Mouse (Mus musculus): Measurements from ENCODE around the gene Ilkap. TPM values are rescaled to one million over a fixed set of nuclear protein-coding genes. Genes with fewer than 3 reads are reported as not detected.

The Ilkap gene
- total and polyA plus RNA-seq, 2 experiments, result 32.0 to 50.3 TPM

GRCm38 (mm10) chr1:91419862-91420600, 21.4 kb upstream of the Ilkap start:
- Histone ChIP-seq H3K79me2 (ENCODE audit: control insufficient read depth, insufficient read depth, low read length) (no peaks in the 10 kb centered on the region), H3K4me1 (ENCODE audit: control insufficient read depth, insufficient read depth, low read length) (peaks cover 23% of the 10 kb centered on the region), H3K27me3 (ENCODE audit: control insufficient read depth, insufficient read depth, low read length) (no peaks in the 10 kb centered on the region), H3K4me3 (ENCODE audit: insufficient read depth, low read depth, low read length) (no peak overlapping the region), H3K9ac (ENCODE audit: low read depth, low read length) (peak overlapping the region; percentile 62), H3K36me3 (ENCODE audit: control insufficient read depth, insufficient read depth, low read length) (peaks cover 18% of the 10 kb centered on the region), H3K27ac (replicated peaks; ENCODE audit: insufficient read depth, low read depth, low read length) (peak overlapping the region; percentile 92)
- DNase-seq (ENCODE audit: extremely low read depth, low read depth, low spot score), result no peak
- 32% methylated on average over 10 of the region's 10 CpGs for WGBS
- TF ChIP-seq CTCF (IDR thresholded peaks at IDR 0.05; ENCODE audit: low read depth, low read length) (no peak), POLR2A (IDR thresholded peaks at IDR 0.05; ENCODE audit: extremely low read depth, insufficient read depth, low read length) (no peak)

- DNase-seq (ENCODE audit: extremely low read depth, low read depth, low spot score), result no peak
- Histone ChIP-seq H3K79me2 (ENCODE audit: control insufficient read depth, insufficient read depth, low read length) (no peaks in the 10 kb centered on the region), H3K27me3 (ENCODE audit: control insufficient read depth, insufficient read depth, low read length) (no peaks in the 10 kb centered on the region), H3K27ac (replicated peaks; ENCODE audit: insufficient read depth, low read depth, low read length) (no peak overlapping the region), H3K4me1 (ENCODE audit: control insufficient read depth, insufficient read depth, low read length) (peaks cover 30% of the 10 kb centered on the region), H3K9ac (ENCODE audit: low read depth, low read length) (no peak overlapping the region), H3K4me3 (ENCODE audit: insufficient read depth, low read depth, low read length) (no peak overlapping the region), H3K36me3 (ENCODE audit: control insufficient read depth, insufficient read depth, low read length) (peaks cover 11% of the 10 kb centered on the region)
- 83% methylated on average over 1 of the region's 1 CpGs for WGBS
- TF ChIP-seq CTCF (IDR thresholded peaks at IDR 0.05; ENCODE audit: low read depth, low read length), result no peak
- no peak for TF ChIP-seq POLR2A (IDR thresholded peaks at IDR 0.05; ENCODE audit: extremely low read depth, insufficient read depth, low read length)
Measured at GRCm38 (mm10) chr1:91417991-91418390, 19.4 kb upstream of the Ilkap start.

- DNase-seq (ENCODE audit: extremely low read depth, low read depth, low spot score), result no peak
- 98% methylated on average over 5 of the region's 5 CpGs for WGBS
- no peak for TF ChIP-seq CTCF (IDR thresholded peaks at IDR 0.05; ENCODE audit: low read depth, low read length)
- no peak for TF ChIP-seq POLR2A (IDR thresholded peaks at IDR 0.05; ENCODE audit: extremely low read depth, insufficient read depth, low read length)
Measured at GRCm38 (mm10) chr1:91415311-91415710, 16.7 kb upstream of the Ilkap start.

GRCm38 (mm10) chr1:91414903-91415302, 16.3 kb upstream of the Ilkap start:
- no peak for DNase-seq (ENCODE audit: extremely low read depth, low read depth, low spot score)
- H3K36me3 ChIP-seq (ENCODE audit: control insufficient read depth, insufficient read depth, low read length), result peaks cover 8% of the 10 kb centered on the region
- no peaks in the 10 kb centered on the region for H3K79me2 ChIP-seq (ENCODE audit: control insufficient read depth, insufficient read depth, low read length)
- no peaks in the 10 kb centered on the region for H3K27me3 ChIP-seq (ENCODE audit: control insufficient read depth, insufficient read depth, low read length)
- WGBS, result 93% methylated on average over 4 of the region's 4 CpGs
- TF ChIP-seq CTCF (IDR thresholded peaks at IDR 0.05; ENCODE audit: low read depth, low read length), result no peak
- TF ChIP-seq POLR2A (IDR thresholded peaks at IDR 0.05; ENCODE audit: extremely low read depth, insufficient read depth, low read length), result no peak
- no peak overlapping the region for H3K9ac ChIP-seq (ENCODE audit: low read depth, low read length)
- no peak overlapping the region for H3K27ac ChIP-seq (replicated peaks; ENCODE audit: insufficient read depth, low read depth, low read length)
- peaks cover 18% of the 10 kb centered on the region for H3K4me1 ChIP-seq (ENCODE audit: control insufficient read depth, insufficient read depth, low read length)
- no peak overlapping the region for H3K4me3 ChIP-seq (ENCODE audit: insufficient read depth, low read depth, low read length)

More at GRCm38 (mm10) chr1:91415311-91415710, 16.7 kb upstream of the Ilkap start:
- H3K27ac ChIP-seq (replicated peaks; ENCODE audit: insufficient read depth, low read depth, low read length), result no peak overlapping the region
- no peaks in the 10 kb centered on the region for H3K27me3 ChIP-seq (ENCODE audit: control insufficient read depth, insufficient read depth, low read length)
- H3K4me3 ChIP-seq (ENCODE audit: insufficient read depth, low read depth, low read length), result no peak overlapping the region
- H3K79me2 ChIP-seq (ENCODE audit: control insufficient read depth, insufficient read depth, low read length), result no peaks in the 10 kb centered on the region
- no peak overlapping the region for H3K9ac ChIP-seq (ENCODE audit: low read depth, low read length)
- H3K36me3 ChIP-seq (ENCODE audit: control insufficient read depth, insufficient read depth, low read length), result peaks cover 8% of the 10 kb centered on the region
- H3K4me1 ChIP-seq (ENCODE audit: control insufficient read depth, insufficient read depth, low read length), result peaks cover 23% of the 10 kb centered on the region

GRCm38 (mm10) chr1:91413898-91414594, 15.4 kb upstream of the Ilkap start, which contains the start of gene Hes6:
Hes6 (minus strand) TSS chr1:91414038.
- TF ChIP-seq CTCF (IDR thresholded peaks at IDR 0.05; ENCODE audit: low read depth, low read length) (no peak), POLR2A (IDR thresholded peaks at IDR 0.05; ENCODE audit: extremely low read depth, insufficient read depth, low read length) (no peak)
- WGBS, result 3% methylated on average over 39 of the region's 39 CpGs

More at GRCm38 (mm10) chr1:91413898-91414594, 15.4 kb upstream of the Ilkap start, which contains the start of gene Hes6:
- H3K27me3 ChIP-seq (ENCODE audit: control insufficient read depth, insufficient read depth, low read length), result no peaks in the 10 kb centered on the region
- H3K79me2 ChIP-seq (ENCODE audit: control insufficient read depth, insufficient read depth, low read length), result no peaks in the 10 kb centered on the region
- H3K4me3 ChIP-seq (ENCODE audit: insufficient read depth, low read depth, low read length), result peak within 1 kb of the TSS; percentile 92
- peak; percentile 79 for DNase-seq (ENCODE audit: extremely low read depth, low read depth, low spot score)
- H3K36me3 ChIP-seq (ENCODE audit: control insufficient read depth, insufficient read depth, low read length), result peaks cover 5% of the 10 kb centered on the region
- H3K4me1 ChIP-seq (ENCODE audit: control insufficient read depth, insufficient read depth, low read length), result peaks cover 14% of the 10 kb centered on the region
- peak within 1 kb of the TSS; percentile 91 for H3K27ac ChIP-seq (replicated peaks; ENCODE audit: insufficient read depth, low read depth, low read length)
- peak within 1 kb of the TSS; percentile 95 for H3K9ac ChIP-seq (ENCODE audit: low read depth, low read length)
